Mouse (Mus musculus): ENCODE data around the gene Smarcb1. TPM values are rescaled to one million over a fixed set of nuclear protein-coding genes. Genes with fewer than 3 reads are reported as not detected.
A peak's percentile ranks its signal among the peaks of the same experiment; 100 is the strongest.

Gene Smarcb1
- total RNA-seq, 2 experiments from 2014 or later: 79.4 to 80.0 TPM

DNA sequence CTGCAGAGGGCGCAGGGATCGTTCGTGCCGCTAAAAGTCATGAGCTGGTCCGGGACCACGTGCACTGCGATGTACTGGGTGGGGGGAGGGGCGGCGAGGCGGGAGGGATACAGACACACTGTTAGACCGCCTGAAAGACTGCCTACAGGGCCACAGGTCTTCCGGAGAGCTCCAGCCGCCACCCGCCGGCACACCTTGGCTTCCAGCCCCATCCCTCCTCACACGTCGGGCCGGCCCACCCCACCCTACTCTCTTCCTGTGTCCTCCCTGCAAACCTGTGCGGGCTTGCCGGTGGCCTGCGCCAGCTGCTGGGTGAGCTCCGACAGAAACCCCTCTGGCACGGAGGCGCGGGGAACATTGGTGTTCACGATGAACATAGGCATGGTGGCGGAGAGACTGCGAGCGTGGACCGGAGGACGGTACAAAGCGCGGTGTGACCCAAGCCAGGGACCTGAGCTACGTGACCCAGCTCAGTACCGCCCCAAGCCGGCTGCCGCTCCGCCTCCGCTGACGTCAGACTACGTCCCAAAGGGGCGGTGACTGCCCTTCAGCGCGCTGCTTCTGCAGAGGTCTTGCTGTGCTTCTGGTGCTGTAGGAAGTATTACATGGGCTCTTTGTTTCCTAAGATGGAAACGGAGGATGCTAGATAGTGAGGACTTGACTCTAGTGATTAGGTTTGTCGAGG lies 61.5 kb downstream of the Smarcb1 start, which contains the start of gene Mif:
Gene Mif (minus strand): TSS at position 455 of the 685 bp plus-strand sequence.
- ATAC-seq (replicated peaks; ENCODE audit: poor library complexity, severe bottlenecking): peak; percentile 95

DNA sequence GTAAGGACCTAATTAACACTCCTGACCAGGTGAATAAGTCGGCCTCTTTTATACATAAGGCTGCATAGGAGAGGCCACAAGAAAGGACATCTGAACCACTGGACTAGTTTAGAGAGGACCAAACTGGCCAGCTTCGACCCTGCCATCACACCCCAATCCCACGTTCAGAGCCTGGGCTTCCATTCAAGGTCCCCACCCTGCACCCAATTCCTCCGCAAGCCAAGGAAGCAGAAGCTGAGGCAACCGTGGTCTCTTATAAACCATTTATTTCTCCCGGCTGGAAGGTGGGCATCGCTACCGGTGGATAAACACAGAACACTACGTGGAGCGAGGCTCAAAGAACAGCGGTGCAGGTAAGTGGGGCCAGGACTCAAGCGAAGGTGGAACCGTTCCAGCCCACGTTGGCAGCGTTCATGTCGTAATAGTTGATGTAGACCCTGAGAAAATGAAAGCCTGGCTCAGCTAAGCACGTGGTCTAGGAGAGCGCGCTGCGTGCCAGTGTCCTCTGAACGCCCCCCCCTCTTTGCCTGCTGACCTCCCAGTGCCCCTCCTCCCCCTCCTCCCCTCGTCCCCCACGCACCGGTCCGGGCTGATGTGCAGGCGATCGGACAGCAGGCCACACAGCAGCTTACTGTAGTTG lies 62.2 kb downstream of the Smarcb1 start:
- ATAC-seq (replicated peaks; ENCODE audit: poor library complexity, severe bottlenecking): peak; percentile 60

DNA sequence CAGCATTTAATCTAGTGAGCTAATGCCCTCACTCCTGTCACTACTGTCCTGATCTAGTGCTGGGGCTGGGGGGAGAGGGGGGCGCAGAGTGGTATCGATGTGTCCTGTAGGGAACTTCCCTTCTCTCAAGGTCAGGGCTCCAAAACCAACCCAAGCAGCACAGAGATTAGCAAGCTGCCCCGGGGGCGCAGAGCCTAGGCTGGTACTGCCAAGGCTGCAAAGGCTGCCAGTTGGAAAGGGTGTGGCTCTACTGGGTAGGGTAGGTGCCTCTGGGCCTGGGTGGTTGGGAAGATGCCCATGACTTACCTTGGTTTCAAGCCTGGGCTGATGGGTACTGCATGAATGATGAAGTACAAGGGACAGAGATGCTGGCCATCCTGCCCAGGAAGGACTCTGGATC lies 63.8 kb downstream of the Smarcb1 start:
- ATAC-seq (replicated peaks; ENCODE audit: poor library complexity, severe bottlenecking): no peak

DNA sequence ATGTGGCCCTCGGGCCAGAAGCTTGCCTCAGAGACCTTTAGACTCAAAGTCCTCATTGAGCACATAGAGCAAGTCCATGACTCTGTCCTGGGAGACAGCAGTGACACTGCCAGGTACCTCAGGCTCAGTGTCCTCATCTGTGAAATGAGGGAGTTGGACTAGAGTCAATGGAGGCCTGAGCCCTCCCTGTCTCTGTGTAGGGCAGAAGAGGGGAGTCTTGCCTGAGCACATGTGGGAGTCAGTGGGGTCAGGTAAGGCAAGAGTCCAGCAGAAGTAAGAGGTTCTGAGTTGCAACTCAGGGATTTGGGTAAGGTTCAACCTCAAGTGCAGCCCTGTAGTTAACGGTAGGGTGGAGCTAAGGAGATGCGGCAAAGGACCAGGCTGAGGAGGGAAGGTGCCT lies 64.4 kb downstream of the Smarcb1 start:
- no peak for ATAC-seq (replicated peaks; ENCODE audit: poor library complexity, severe bottlenecking)

DNA sequence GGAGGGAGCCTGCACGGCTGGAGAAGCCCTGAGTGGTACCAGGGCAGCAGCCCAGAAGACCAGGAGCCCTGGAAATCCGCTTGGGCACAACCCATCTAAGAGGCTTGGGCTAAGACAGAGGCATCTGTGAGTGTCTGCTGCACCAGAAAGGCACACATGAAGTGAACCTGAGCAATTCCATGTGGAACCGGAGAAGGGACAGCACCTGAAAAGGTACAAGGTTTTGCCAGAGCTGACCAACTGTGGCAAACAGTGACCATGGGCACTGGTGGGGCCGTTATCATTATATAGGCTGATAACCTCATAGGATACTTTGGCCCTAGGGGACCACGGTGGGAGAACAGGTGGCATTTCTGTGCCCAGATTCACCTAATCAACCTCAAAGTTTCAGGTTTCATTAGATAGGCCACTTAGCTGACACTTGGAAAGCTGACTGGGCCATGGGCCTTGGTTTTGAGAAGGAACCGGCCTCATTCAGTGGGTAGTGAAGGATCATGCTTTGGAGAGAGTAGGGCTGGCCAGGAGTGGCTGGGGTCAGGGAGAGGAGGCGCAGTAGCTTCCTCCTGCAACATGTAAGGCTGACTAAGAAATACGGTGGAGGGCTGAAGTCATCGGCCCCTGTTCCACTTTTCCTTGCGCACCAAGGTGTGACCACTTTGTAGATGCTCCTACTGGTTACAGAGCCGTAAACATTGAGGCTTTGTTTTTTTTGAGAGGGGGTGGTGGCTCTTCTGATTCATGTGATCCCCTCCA lies 65.1 kb downstream of the Smarcb1 start:
- no peak for ATAC-seq (replicated peaks; ENCODE audit: poor library complexity, severe bottlenecking)

DNA sequence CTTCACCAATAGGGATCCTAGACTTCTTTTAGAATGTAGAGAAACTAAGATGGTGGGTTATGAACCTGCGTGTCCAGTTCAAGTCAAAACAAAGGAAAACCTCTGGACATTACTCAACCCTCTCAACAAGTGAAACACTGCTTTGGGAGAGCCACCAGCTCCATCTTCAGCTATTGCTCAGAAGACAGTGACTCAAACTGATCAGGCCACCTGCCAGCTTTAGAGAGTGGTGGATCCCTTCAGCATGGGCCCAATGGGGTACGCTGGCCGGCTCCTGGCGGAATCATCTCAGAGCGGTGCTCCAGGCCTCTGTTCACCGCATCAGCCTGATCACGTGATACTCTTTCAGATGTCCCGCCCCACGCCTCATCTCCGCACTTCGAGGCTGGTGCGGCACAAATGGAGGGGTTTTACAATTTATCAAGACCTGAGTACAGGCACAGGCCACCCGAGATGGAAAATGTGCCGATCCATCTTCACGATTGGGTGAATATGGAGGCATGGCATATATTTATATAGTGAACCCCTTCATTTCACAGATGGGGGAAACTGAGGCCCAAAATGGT lies 65.9 kb downstream of the Smarcb1 start:
- no peak for ATAC-seq (replicated peaks; ENCODE audit: poor library complexity, severe bottlenecking)

DNA sequence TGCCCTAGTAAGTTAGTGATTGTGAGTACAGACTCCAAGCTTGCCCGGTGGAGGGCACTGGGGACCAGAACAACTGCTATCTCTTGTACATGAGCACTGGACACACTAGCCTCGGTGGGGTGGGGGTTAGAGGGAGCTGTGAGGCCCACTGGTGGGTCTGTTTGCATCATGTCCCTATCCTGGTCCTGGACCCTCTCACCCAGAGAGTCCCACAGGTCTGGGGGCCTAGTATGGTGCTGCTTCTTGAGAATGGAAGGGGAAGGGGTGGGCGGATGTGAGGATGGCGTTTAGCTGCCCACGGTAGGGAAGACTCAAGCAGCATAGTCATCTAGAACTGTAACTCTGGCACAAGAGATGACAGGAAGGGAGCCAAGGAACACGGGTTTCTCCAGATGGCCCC lies 66.6 kb downstream of the Smarcb1 start:
- no peak for ATAC-seq (replicated peaks; ENCODE audit: poor library complexity, severe bottlenecking)

DNA sequence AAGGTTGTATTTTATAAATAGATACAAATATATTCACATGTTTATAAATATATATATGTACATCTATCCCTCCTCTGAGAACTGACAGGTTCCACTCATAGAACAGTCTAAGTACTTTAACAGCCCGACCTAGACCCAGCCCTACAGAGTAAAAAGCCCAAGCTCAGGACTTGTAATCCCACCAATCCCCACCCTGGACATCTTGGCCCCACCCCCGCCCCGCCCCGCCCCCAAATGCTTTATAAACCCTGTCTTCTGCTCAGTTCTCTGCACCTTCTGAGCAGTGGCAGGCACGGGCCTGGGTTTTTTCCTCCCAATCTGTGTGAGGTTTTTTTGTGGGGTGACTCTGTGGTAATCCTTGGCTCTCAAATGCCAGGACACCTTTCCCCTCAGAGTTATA lies 67.3 kb downstream of the Smarcb1 start:
- ATAC-seq (replicated peaks; ENCODE audit: poor library complexity, severe bottlenecking): no peak

DNA sequence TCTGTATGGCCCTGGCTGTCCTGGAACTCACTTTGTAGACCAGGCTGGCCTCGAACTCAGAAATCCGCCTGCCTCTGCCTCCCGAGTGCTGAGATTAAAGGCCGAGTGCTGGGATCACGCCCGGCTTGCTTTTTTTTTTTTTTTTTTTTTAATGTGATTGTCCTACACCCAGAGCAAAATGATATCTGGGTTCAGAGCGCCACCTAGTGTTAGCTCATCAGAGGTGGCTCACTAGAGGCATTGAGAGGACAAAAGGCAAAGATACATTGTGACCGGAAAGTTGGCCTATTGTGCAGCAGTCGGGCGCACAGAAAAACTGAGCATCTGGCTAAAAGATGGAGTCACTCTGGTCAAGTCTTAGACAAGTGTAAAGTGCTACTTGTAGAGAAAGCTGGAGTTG lies 68.0 kb downstream of the Smarcb1 start:
- ATAC-seq (replicated peaks; ENCODE audit: poor library complexity, severe bottlenecking): peak; percentile 80

DNA sequence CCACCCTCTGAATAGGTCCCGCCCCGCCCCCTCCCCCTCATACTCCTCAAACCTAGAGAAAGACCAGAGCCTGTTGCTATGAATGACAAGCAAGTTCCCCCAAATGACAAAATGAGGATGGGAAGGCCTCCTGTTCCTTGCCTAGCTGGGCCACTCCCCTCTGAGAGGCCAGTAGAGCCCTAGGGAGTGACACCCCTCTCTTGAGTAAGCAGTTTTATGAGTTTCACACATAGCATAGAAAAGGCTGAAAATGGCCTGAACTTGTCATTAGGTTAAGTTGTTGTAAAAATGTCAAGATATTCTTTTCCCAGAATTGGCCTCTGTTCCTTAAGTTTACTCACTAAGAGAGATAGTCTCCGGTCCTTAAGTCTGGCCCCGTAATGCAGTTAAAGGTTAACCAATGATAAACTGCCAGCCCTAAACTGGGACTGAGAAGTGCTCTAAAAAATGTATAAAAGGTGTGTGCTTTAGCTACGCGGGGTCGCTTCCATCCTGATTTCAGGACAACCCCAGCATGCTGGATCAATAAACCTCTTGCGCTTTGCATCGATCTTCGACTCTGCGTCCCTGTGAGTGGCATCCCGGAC lies 68.8 kb downstream of the Smarcb1 start:
- no peak for ATAC-seq (replicated peaks; ENCODE audit: poor library complexity, severe bottlenecking)

DNA sequence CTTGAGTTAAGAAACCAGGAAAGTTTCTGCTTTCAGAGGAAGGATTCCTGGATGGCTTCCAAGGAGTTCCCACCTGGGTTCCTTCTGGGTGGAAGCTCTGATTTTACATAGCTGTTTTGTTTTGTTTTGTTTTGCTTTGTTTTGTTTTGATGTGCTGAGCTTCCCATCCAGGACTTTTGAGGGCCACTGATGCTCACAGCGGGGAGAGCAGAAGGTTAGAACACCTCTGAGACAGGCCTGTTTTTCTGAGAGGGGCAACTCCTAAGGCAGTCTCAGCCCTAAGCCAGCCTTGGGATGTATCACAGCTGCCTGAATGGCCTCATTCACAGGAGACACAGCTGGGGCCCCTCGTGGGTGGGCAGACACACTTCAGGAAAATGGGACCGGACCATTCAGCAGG lies 69.7 kb downstream of the Smarcb1 start:
- ATAC-seq (replicated peaks; ENCODE audit: poor library complexity, severe bottlenecking): no peak

DNA sequence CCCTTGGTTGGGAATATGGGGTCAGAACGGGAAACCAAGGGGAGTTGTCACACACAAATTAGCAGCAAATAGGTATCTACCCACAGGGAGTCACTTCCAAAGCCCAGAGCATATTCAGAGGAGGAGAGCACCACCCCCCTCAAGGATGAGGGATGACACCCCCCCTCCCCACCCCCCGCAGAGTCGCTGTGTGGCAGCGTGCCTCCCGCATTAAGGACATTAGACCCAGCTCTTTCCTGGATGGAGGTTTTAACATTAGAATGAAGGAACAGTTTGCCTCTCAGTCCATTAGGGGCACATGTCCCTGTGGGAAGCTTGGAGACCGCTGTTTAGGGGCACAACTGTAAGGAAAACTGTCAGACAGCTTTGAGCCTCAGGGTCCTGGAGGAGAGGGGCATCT lies 70.3 kb downstream of the Smarcb1 start:
- ATAC-seq (replicated peaks; ENCODE audit: poor library complexity, severe bottlenecking): no peak

DNA sequence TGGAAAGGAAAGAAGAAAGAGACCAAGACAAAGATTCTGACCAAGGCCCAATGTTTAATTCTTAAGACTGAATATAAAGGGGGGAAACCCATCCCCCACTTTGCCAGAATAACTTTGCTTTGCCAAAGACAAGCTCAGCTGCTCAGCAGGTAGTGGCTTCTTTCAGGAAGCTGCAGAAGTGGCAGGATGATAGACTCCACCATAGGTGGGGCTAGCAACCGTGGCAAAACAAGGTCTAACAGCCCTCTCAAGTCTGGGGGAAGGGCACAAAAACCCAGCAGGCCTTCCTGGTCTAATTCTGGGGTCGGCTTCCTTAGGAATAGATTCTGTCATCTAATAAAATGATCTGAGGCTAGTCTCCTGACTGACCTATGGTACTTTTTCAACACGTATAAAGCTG lies 73.0 kb downstream of the Smarcb1 start:
- no peak for ATAC-seq (replicated peaks; ENCODE audit: poor library complexity, severe bottlenecking)

Other genes with a start within 250 kb of the Smarcb1 start
- gene Cabin1, start 157.3 kb downstream of the Smarcb1 start, total RNA-seq (2014; fragmentation: Nextera tagmentation): 48.8 and 68.8 TPM in 2 replicates
- gene Cabin1, start 157.3 kb downstream of the Smarcb1 start, total RNA-seq (2017): 23.0 and 24.9 TPM in 2 replicates
- gene Ddt, start 148.2 kb downstream of the Smarcb1 start, total RNA-seq (2014; fragmentation: Nextera tagmentation): 65.6 and 85.2 TPM in 2 replicates
- 45.0 and 61.0 TPM in 2 replicates for gene Ddt, start 148.2 kb downstream of the Smarcb1 start, total RNA-seq (2017)
- not detected in 2 replicates for gene Gm20441, start 140.7 kb downstream of the Smarcb1 start, total RNA-seq (2014; fragmentation: Nextera tagmentation)
- gene Gm20441, start 140.7 kb downstream of the Smarcb1 start, total RNA-seq (2017): not detected in 2 replicates
- gene Gstt3, start 140.2 kb downstream of the Smarcb1 start, total RNA-seq (2014; fragmentation: Nextera tagmentation): 4.5 and 12.9 TPM in 2 replicates
- gene Gstt3, start 140.2 kb downstream of the Smarcb1 start, total RNA-seq (2017): 4.4 and 4.7 TPM in 2 replicates
- not detected in 2 replicates for gene Gstt1, start 123.0 kb downstream of the Smarcb1 start, total RNA-seq (2014; fragmentation: Nextera tagmentation)
- gene Gstt1, start 123.0 kb downstream of the Smarcb1 start, total RNA-seq (2017): not detected in 2 replicates
- not detected in 2 replicates for gene Gstt4, start 99.1 kb downstream of the Smarcb1 start, total RNA-seq (2014; fragmentation: Nextera tagmentation)
- not detected in 2 replicates for gene Gstt4, start 99.1 kb downstream of the Smarcb1 start, total RNA-seq (2017)
- 18.0 and 33.8 TPM in 2 replicates for gene Gstt2, start 84.2 kb downstream of the Smarcb1 start, total RNA-seq (2014; fragmentation: Nextera tagmentation)
- 17.5 and 31.1 TPM in 2 replicates for gene Gstt2, start 84.2 kb downstream of the Smarcb1 start, total RNA-seq (2017)
- gene Mif, start 61.4 kb downstream of the Smarcb1 start, total RNA-seq (2014; fragmentation: Nextera tagmentation): 657 and 889 TPM in 2 replicates
- 712 and 870 TPM in 2 replicates for gene Mif, start 61.4 kb downstream of the Smarcb1 start, total RNA-seq (2017)
- 7.0 TPM in 1 of 2 replicates, not detected in the other for gene Derl3, start 28.2 kb downstream of the Smarcb1 start, total RNA-seq (2014; fragmentation: Nextera tagmentation)
- 2.3 TPM in 1 of 2 replicates, not detected in the other for gene Derl3, start 28.2 kb downstream of the Smarcb1 start, total RNA-seq (2017)
- gene Chchd10, start 11.5 kb upstream of the Smarcb1 start, total RNA-seq (2014; fragmentation: Nextera tagmentation): 60.4 and 66.7 TPM in 2 replicates
- gene Chchd10, start 11.5 kb upstream of the Smarcb1 start, total RNA-seq (2017): 33.2 and 37.5 TPM in 2 replicates
- 0.41 TPM in 1 of 2 replicates, not detected in the other for gene Mmp11, start 14.9 kb upstream of the Smarcb1 start, total RNA-seq (2014; fragmentation: Nextera tagmentation)
- not detected in 2 replicates for gene Mmp11, start 14.9 kb upstream of the Smarcb1 start, total RNA-seq (2017)
- gene Gm867, start 19.1 kb upstream of the Smarcb1 start, total RNA-seq (2014; fragmentation: Nextera tagmentation): not detected in 2 replicates
- gene Gm867, start 19.1 kb upstream of the Smarcb1 start, total RNA-seq (2017): not detected in 2 replicates
- not detected in 2 replicates for gene Vpreb3, start 21.4 kb upstream of the Smarcb1 start, total RNA-seq (2014; fragmentation: Nextera tagmentation)
- not detected in 2 replicates for gene Vpreb3, start 21.4 kb upstream of the Smarcb1 start, total RNA-seq (2017)
- 0.77 and 1.7 TPM in 2 replicates for gene Gm5134, start 32.9 kb upstream of the Smarcb1 start, total RNA-seq (2014; fragmentation: Nextera tagmentation)
- gene Gm5134, start 32.9 kb upstream of the Smarcb1 start, total RNA-seq (2017): 0.36 and 0.43 TPM in 2 replicates
- gene Zfp280b, start 111.0 kb upstream of the Smarcb1 start, total RNA-seq (2014; fragmentation: Nextera tagmentation): 5.7 and 25.2 TPM in 2 replicates
- 7.8 and 22.6 TPM in 2 replicates for gene Zfp280b, start 111.0 kb upstream of the Smarcb1 start, total RNA-seq (2017)
- not detected in 2 replicates for gene Slc5a4b, start 189.3 kb upstream of the Smarcb1 start, total RNA-seq (2014; fragmentation: Nextera tagmentation)
- gene Slc5a4b, start 189.3 kb upstream of the Smarcb1 start, total RNA-seq (2017): not detected in 2 replicates
- gene Slc5a4a, start 225.8 kb upstream of the Smarcb1 start, total RNA-seq (2014; fragmentation: Nextera tagmentation): not detected in 2 replicates
- gene Slc5a4a, start 225.8 kb upstream of the Smarcb1 start, total RNA-seq (2017): not detected in 2 replicates